Mouse (Mus musculus): ENCODE data around the gene Ppp1r16b.

GRCm38 (mm10) chr2:158682344-158683037 lies 17.3 kb downstream of the Ppp1r16b start:
- TF ChIP-seq CTCF (IDR thresholded peaks at IDR 0.05; ENCODE audit: low read depth, low read length) = no peak
- TF ChIP-seq POLR2A (IDR thresholded peaks at IDR 0.05; ENCODE audit: insufficient read depth, low read length) = no peak

Measured in ES-Bruce4 (cell line).